Mouse (Mus musculus) spleen, adult 2 months (tissue): ENCODE data around the gene Rab3gap2.

ENCODE experiments used
- CTCF ChIP-seq: fragments of 200-500 bp; IDR thresholded peaks from 2 replicates; pipeline ENCODE4 v1.5.1; 2011; ENCODE audit warnings: mild to moderate bottlenecking, inconsistent platforms; ENCODE audit not compliant: insufficient read depth, insufficient read length, insufficient replicate concordance; ENCODE audit errors: extremely low read depth
- POLR2A ChIP-seq: fragments of 200-500 bp; IDR thresholded peaks from 2 replicates; pipeline ENCODE4 v1.6.1; 2011; ENCODE audit warnings: low read depth, low read length, inconsistent platforms

GRCm38 (mm10) chr1:185284740-185285139 is 80.8 kb downstream of the Rab3gap2 start:
- TF ChIP-seq CTCF, result no peak
- no peak for TF ChIP-seq POLR2A
